Mouse (Mus musculus): ENCODE data around the gene Olfml1. TPM values are rescaled to one million over a fixed set of nuclear protein-coding genes. Genes with fewer than 3 reads are reported as not detected.

The Olfml1 gene
- polyA plus RNA-seq (2012; rRNA removed) = 20.0 and 21.6 TPM in 2 replicates

GRCm38 (mm10) chr7:107567261-107567671 lies at the start of gene Olfml1:
Olfml1 (plus strand) TSS chr7:107567446.
- DNase-seq (ENCODE audit: low spot score) = no peak

- DNase-seq (ENCODE audit: low spot score) = no peak
Observed at GRCm38 (mm10) chr7:107519256-107520025, 47.8 kb upstream of the Olfml1 start.

GRCm38 (mm10) chr7:107521411-107521810 lies 45.8 kb upstream of the Olfml1 start:
- DNase-seq (ENCODE audit: low spot score) = no peak

- no peak for DNase-seq (ENCODE audit: low spot score)
Observed at GRCm38 (mm10) chr7:107526299-107526698, 40.9 kb upstream of the Olfml1 start.

GRCm38 (mm10) chr7:107528169-107528772 lies 39.0 kb upstream of the Olfml1 start:
- no peak for DNase-seq (ENCODE audit: low spot score)

GRCm38 (mm10) chr7:107529364-107529763 lies 37.9 kb upstream of the Olfml1 start:
- no peak for DNase-seq (ENCODE audit: low spot score)

GRCm38 (mm10) chr7:107535311-107535710 lies 31.9 kb upstream of the Olfml1 start:
- DNase-seq (ENCODE audit: low spot score) = no peak

GRCm38 (mm10) chr7:107536516-107536915 lies 30.7 kb upstream of the Olfml1 start:
- no peak for DNase-seq (ENCODE audit: low spot score)

- no peak for DNase-seq (ENCODE audit: low spot score)
Observed at GRCm38 (mm10) chr7:107540034-107540433, 27.2 kb upstream of the Olfml1 start.

- DNase-seq (ENCODE audit: low spot score) = no peak
Observed at GRCm38 (mm10) chr7:107545011-107545410, 22.2 kb upstream of the Olfml1 start.

GRCm38 (mm10) chr7:107547872-107548271 lies 19.4 kb upstream of the Olfml1 start:
- DNase-seq (ENCODE audit: low spot score) = no peak

GRCm38 (mm10) chr7:107553461-107553860 lies 13.8 kb upstream of the Olfml1 start:
- DNase-seq (ENCODE audit: low spot score) = no peak

- DNase-seq (ENCODE audit: low spot score) = no peak
Observed at GRCm38 (mm10) chr7:107555906-107556305, 11.3 kb upstream of the Olfml1 start.

GRCm38 (mm10) chr7:107560675-107561074 lies 6.6 kb upstream of the Olfml1 start:
- no peak for DNase-seq (ENCODE audit: low spot score)

- DNase-seq (ENCODE audit: low spot score) = no peak
Observed at GRCm38 (mm10) chr7:107561584-107561983, 5.7 kb upstream of the Olfml1 start.

GRCm38 (mm10) chr7:107563727-107564126 lies 3.5 kb upstream of the Olfml1 start:
- DNase-seq (ENCODE audit: low spot score) = no peak

- DNase-seq (ENCODE audit: low spot score) = no peak
Observed at GRCm38 (mm10) chr7:107567674-107568073, 428 bp downstream of the Olfml1 start.

- DNase-seq (ENCODE audit: low spot score) = no peak
Observed at GRCm38 (mm10) chr7:107568971-107569370, 1.7 kb downstream of the Olfml1 start.

GRCm38 (mm10) chr7:107573856-107574255 lies 6.6 kb downstream of the Olfml1 start:
- DNase-seq (ENCODE audit: low spot score) = no peak

- DNase-seq (ENCODE audit: low spot score) = no peak
Observed at GRCm38 (mm10) chr7:107574276-107574675, 7.0 kb downstream of the Olfml1 start.

- no peak for DNase-seq (ENCODE audit: low spot score)
Observed at GRCm38 (mm10) chr7:107592641-107593040, 25.4 kb downstream of the Olfml1 start.

GRCm38 (mm10) chr7:107593904-107594303 lies 26.7 kb downstream of the Olfml1 start:
- no peak for DNase-seq (ENCODE audit: low spot score)

- no peak for DNase-seq (ENCODE audit: low spot score)
Observed at GRCm38 (mm10) chr7:107594325-107594856, 27.1 kb downstream of the Olfml1 start.

All from urinary bladder, adult 2 months (tissue).